Mouse (Mus musculus) megakaryocyte, embryonic 14.5 days (primary cell): ENCODE data around the gene Vmn1r163. TPM values are rescaled to one million over a fixed set of nuclear protein-coding genes. Genes with fewer than 3 reads are reported as not detected.
"Not testable (repeated sequence)": the region's sequence is repeated elsewhere in the genome, so short reads cannot be mapped to it uniquely, and the experiment has no call there.

Experiments
- H3K27me3 ChIP-seq: replicated peaks from 2 replicates; pipeline ENCODE3; 2012; ENCODE audit warnings: inconsistent platforms
- H3K36me3 ChIP-seq: replicated peaks from 2 replicates; pipeline ENCODE3; 2012; ENCODE audit warnings: low read length, inconsistent platforms, mixed read lengths
- H3K4me1 ChIP-seq: 2 replicates; pipeline ENCODE4 v1.6.1; 2012; ENCODE audit warnings: inconsistent platforms
- H3K4me3 ChIP-seq: replicated peaks from 2 replicates; pipeline ENCODE3; 2012; ENCODE audit warnings: moderate library complexity, mild to moderate bottlenecking, inconsistent platforms
- H3K9me3 ChIP-seq: 2 replicates; pipeline ENCODE4 v1.6.1; 2012; ENCODE audit warnings: inconsistent platforms
- polyA plus RNA-seq: library from polyadenylated mRNA; stranded (reverse); fragments of >175 nt; gene quantifications from 2 replicates; pipeline ENCODE4 v1.2.3, GENCODE M21; 2012; ENCODE audit warnings: low replicate concordance; ENCODE audit not compliant: insufficient read depth

Vmn1r163 gene
- polyA plus RNA-seq = not detected in 2 replicates

DNA sequence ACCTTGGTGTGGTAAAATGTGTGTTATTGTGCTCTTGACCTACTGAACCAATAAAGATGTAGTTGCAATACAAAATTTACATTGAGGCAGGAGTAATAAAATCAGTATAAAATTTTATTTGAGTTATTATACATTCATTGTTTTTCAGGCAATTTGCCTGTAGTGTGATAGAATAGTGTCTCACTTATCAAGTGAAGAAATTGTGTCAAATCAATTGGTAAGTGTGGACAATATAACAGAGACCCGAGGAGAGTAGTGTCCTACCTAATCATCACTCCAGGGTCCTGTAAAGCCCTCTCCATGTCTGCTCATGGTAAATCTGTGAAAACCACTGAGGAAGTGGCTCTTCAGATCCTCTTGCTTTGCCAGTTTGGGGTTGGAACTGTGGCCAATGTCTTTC, at the start of gene Vmn1r163:
Gene Vmn1r163, plus strand, starts transcription at position 301 of the 400 bp plus-strand sequence.
- not testable (repeated sequence) for H3K36me3 ChIP-seq, H3K4me3 ChIP-seq, H3K4me1 ChIP-seq, H3K27me3 ChIP-seq, H3K9me3 ChIP-seq

DNA sequence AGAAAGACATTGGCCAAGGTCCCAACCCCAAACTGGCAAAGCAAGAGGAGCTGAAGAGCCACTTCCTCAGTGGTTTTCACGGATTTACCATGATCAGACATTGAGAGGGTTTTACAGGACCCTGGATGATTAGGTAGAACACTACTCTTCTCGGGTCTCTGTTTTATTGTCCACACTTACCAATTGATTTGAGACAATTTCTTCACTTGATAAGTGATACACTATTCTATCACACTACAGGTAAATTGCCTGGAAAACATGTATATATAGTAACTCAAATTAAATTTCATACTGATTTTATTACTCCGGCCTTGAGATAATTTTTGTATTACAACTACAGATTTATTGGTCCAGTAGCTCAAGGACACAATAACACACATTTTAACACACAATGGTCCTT, 35.5 kb upstream of the Vmn1r163 start, which contains the start of gene Gm4216:
Gene Gm4216, minus strand, starts transcription at position 101 of the 400 bp plus-strand sequence.
- H3K4me3 ChIP-seq, H3K36me3 ChIP-seq, H3K4me1 ChIP-seq, H3K27me3 ChIP-seq, H3K9me3 ChIP-seq: not testable (repeated sequence)

DNA sequence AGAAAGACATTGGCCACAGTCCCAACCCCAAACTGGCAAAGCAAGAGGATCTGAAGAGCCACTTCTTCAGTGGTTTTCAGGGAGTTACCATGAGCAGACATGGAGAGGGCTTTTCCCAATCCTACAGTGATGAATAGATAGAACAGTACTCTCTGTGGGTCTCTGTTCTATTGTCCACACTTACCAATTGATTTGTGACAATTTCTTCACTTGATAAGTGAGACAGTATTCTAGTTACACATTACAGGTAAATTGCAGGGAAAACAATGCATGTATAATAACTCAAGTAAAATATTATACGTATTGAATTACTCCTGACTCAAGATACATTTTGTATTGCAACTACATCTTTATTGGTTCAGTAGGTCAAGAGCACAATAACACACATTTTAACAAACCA, 12.0 kb downstream of the Vmn1r163 start, which contains the start of gene Gm8720:
Gene Gm8720, minus strand, starts transcription at position 101 of the 400 bp plus-strand sequence.
- not testable (repeated sequence) for H3K27me3 ChIP-seq, H3K4me3 ChIP-seq, H3K4me1 ChIP-seq, H3K9me3 ChIP-seq, H3K36me3 ChIP-seq

Other genes with a start within 250 kb of the Vmn1r163 start
- gene Vmn1r159, start 211.9 kb upstream of the Vmn1r163 start, polyA plus RNA-seq = not detected in 2 replicates
- not detected in 2 replicates for gene Vmn1r160, start 184.3 kb upstream of the Vmn1r163 start, polyA plus RNA-seq
- not detected in 2 replicates for gene Gm4214, start 70.9 kb upstream of the Vmn1r163 start, polyA plus RNA-seq
- gene Gm4216, start 35.6 kb upstream of the Vmn1r163 start, polyA plus RNA-seq = not detected in 2 replicates
- gene Gm8720, start 11.9 kb downstream of the Vmn1r163 start, polyA plus RNA-seq = not detected in 2 replicates
- gene Gm10662, start 88.9 kb downstream of the Vmn1r163 start, polyA plus RNA-seq = not detected in 2 replicates
- gene Vmn1r165, start 161.8 kb downstream of the Vmn1r163 start, polyA plus RNA-seq = not detected in 2 replicates
- gene Vmn1r166, start 196.1 kb downstream of the Vmn1r163 start, polyA plus RNA-seq = not detected in 2 replicates
- gene Gm6902, start 223.4 kb downstream of the Vmn1r163 start, polyA plus RNA-seq = not detected in 2 replicates
- gene Nlrp4e, start 245.7 kb downstream of the Vmn1r163 start, polyA plus RNA-seq = not detected in 2 replicates